13 mouse cellular contexts compared by ENCODE assay signal in the genomic region with DNA sequence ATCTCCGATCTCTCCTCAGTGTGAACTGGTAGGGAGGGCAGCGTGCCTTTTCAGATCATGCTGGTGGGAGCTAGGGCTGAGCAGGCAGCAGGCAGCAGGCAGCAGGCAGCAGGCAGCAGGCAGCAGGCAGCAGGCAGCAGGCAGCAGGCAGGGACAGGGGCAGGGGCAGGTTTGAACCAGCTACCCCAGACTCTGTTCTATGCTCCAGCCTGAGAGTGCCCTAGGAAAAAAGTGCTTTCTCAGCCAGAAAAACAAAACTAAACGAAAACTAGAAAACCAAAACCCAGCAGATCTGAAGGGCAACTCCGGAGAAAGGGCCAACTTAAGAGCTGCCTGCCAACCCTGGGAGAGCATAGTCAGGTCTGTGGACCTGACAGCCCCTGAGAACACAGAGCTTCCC. TPM values are rescaled to one million over a fixed set of nuclear protein-coding genes. Genes with fewer than 3 reads are reported as not detected.
DNase-seq lines count a peak whose midpoint lies in the region; ATAC-seq and TF ChIP-seq lines count a peak whose summit lies in the region.
"Had no signal": no experiment of that assay in that cellular context is flagged by ENCODE, and none has a peak within 500 bp of the region (broad histone marks: within the 10 kb centered on the region; RNA-seq: fewer than 3 reads in every experiment).

No protein-coding gene starts in this region.

- no peak for TF ChIP-seq CTCF in lung, embryonic 14.5 days (IDR thresholded peaks at IDR 0.05; ENCODE audit: low read depth)

- H3K4me2 ChIP-seq in lung, embryonic 14.5 days: no peak overlapping the region
- no peak overlapping the region for H3K4me2 ChIP-seq in hindbrain, embryonic 16.5 days (ENCODE audit: low read length)
- no peak overlapping the region for H3K4me2 ChIP-seq in liver, embryonic 11.5 days

- no peak for DNase-seq in lung, embryonic 14.5 days
- no peak for DNase-seq in lung, postnatal 25 days (ENCODE audit: low spot score)
- DNase-seq in embryonic facial prominence, embryonic 10.5 days (ENCODE audit: low spot score): no peak
- peak; percentile 58 for DNase-seq in kidney, postnatal 14 days
- no peak for DNase-seq in liver, embryonic 11.5 days (ENCODE audit: low spot score)
- no peak for DNase-seq in retina, postnatal 1 day
- no peak for DNase-seq in spleen, adult 12 weeks (ENCODE audit: low spot score)
- DNase-seq: adrenal gland, postnatal 25 days; cerebellum, adult 11 months; thymus, adult 2 months had no signal

- ATAC-seq in lung, embryonic 14.5 days (ENCODE audit: insufficient read depth): no peak
- no peak for ATAC-seq in hindbrain, embryonic 16.5 days
- no peak for ATAC-seq in liver, embryonic 11.5 days (replicated peaks; ENCODE audit: low FRiP score)

- H3K27me3 ChIP-seq in lung, embryonic 14.5 days (ENCODE audit: insufficient read depth, low read length): no peaks in the 10 kb centered on the region
- H3K27me3 ChIP-seq in embryonic facial prominence, embryonic 10.5 days (replicated peaks; ENCODE audit: low read depth, poor library complexity, severe bottlenecking): no peaks in the 10 kb centered on the region
- no peaks in the 10 kb centered on the region for H3K27me3 ChIP-seq in hindbrain, embryonic 16.5 days (replicated peaks; ENCODE audit: control insufficient read depth, insufficient read depth, low read length)
- peaks cover 4% of the 10 kb centered on the region; the same call in 1 of the 2 replicates for H3K27me3 ChIP-seq in liver, embryonic 11.5 days (replicated peaks; ENCODE audit: control insufficient read depth, insufficient read depth, low read length)

- peak overlapping the region; percentile 26; the same call in 1 of the 2 replicates for H3K27ac ChIP-seq in lung, embryonic 14.5 days (ENCODE audit: low read depth)
- H3K27ac ChIP-seq in embryonic facial prominence, embryonic 10.5 days (replicated peaks): peak overlapping the region; percentile 79
- H3K27ac ChIP-seq in hindbrain, embryonic 16.5 days (ENCODE audit: low read depth, low read length): no peak overlapping the region
- H3K27ac ChIP-seq in liver, embryonic 11.5 days (ENCODE audit: low read depth, low read length): no peak overlapping the region

- H3K4me1 ChIP-seq in lung, embryonic 14.5 days (ENCODE audit: insufficient read depth): peaks cover 46% of the 10 kb centered on the region
- H3K4me1 ChIP-seq in embryonic facial prominence, embryonic 10.5 days: peaks cover 100% of the 10 kb centered on the region
- H3K4me1 ChIP-seq in hindbrain, embryonic 16.5 days (ENCODE audit: control insufficient read depth, insufficient read depth, low read depth, low read length): peaks cover 17% of the 10 kb centered on the region
- peaks cover 41% of the 10 kb centered on the region for H3K4me1 ChIP-seq in liver, embryonic 11.5 days (replicated peaks; ENCODE audit: control insufficient read depth, insufficient read depth, low read length)

- H3K36me3 ChIP-seq in lung, embryonic 14.5 days (ENCODE audit: insufficient read depth): no peaks in the 10 kb centered on the region
- H3K36me3 ChIP-seq in embryonic facial prominence, embryonic 10.5 days (replicated peaks): peaks cover 48% of the 10 kb centered on the region
- no peaks in the 10 kb centered on the region for H3K36me3 ChIP-seq in hindbrain, embryonic 16.5 days (ENCODE audit: control insufficient read depth, insufficient read depth, low read length)
- H3K36me3 ChIP-seq in liver, embryonic 11.5 days (ENCODE audit: control insufficient read depth, insufficient read depth, low read length): no peaks in the 10 kb centered on the region

- no peak overlapping the region for H3K4me3 ChIP-seq in lung, embryonic 14.5 days (ENCODE audit: low read depth, low read length)
- H3K4me3 ChIP-seq in embryonic facial prominence, embryonic 10.5 days: no peak overlapping the region
- H3K4me3 ChIP-seq in hindbrain, embryonic 16.5 days (ENCODE audit: low read length): no peak overlapping the region
- no peak overlapping the region for H3K4me3 ChIP-seq in liver, embryonic 11.5 days (ENCODE audit: low read depth, low read length)
- H3K4me3 ChIP-seq: myocyte had no signal

- 64% methylated on average over 4 of the region's 4 CpGs for WGBS in lung, embryonic 14.5 days
- WGBS in embryonic facial prominence, embryonic 10.5 days: 62% methylated on average over 4 of the region's 4 CpGs
- WGBS in hindbrain, embryonic 16.5 days: 60% methylated on average over 4 of the region's 4 CpGs
- WGBS in liver, embryonic 11.5 days: 68% methylated on average over 4 of the region's 4 CpGs

- no peaks in the 10 kb centered on the region for H3K9me3 ChIP-seq in lung, embryonic 14.5 days (ENCODE audit: low read depth, low read length)
- no peaks in the 10 kb centered on the region for H3K9me3 ChIP-seq in embryonic facial prominence, embryonic 10.5 days
- no peaks in the 10 kb centered on the region for H3K9me3 ChIP-seq in hindbrain, embryonic 16.5 days (ENCODE audit: control insufficient read depth, low read length)
- no peaks in the 10 kb centered on the region for H3K9me3 ChIP-seq in liver, embryonic 11.5 days (ENCODE audit: control insufficient read depth, low read length)

- H3K9ac ChIP-seq in lung, embryonic 14.5 days: no peak overlapping the region
- peak overlapping the region; percentile 13; the same call in 1 of the 2 replicates for H3K9ac ChIP-seq in hindbrain, embryonic 16.5 days (ENCODE audit: low read depth, low read length)
- no peak overlapping the region for H3K9ac ChIP-seq in liver, embryonic 11.5 days (ENCODE audit: low read depth, low read length)

RNA-seq across cellular contexts. Expression of a gene that starts 9.7 kb away (rescaled TPM):
- 0.26 and 0.34 TPM in 2 replicates for polyA plus RNA-seq in lung, embryonic 14.5 days (2014; fragmentation: Nextera tagmentation; extraction: Ambion mirVana)
- 1.2 and 1.7 TPM in 2 replicates for polyA plus RNA-seq in embryonic facial prominence, embryonic 10.5 days (2016; fragmentation: Nextera tagmentation; extraction: Ambion mirVana)
- polyA plus RNA-seq in hindbrain, embryonic 16.5 days (2015; fragmentation: Nextera tagmentation; extraction: Ambion mirVana): 0.06 and 0.09 TPM in 2 replicates
- 0.27 and 0.40 TPM in 2 replicates for polyA plus RNA-seq in liver, embryonic 11.5 days (2014; fragmentation: Nextera tagmentation; extraction: Ambion mirVana)

RNA-seq across cellular contexts. Expression of a gene that starts 21.5 kb away (rescaled TPM):
- polyA plus RNA-seq in lung, embryonic 14.5 days (2014; fragmentation: Nextera tagmentation; extraction: Ambion mirVana): not detected in 2 replicates
- not detected in 2 replicates for polyA plus RNA-seq in embryonic facial prominence, embryonic 10.5 days (2016; fragmentation: Nextera tagmentation; extraction: Ambion mirVana)
- not detected in 2 replicates for polyA plus RNA-seq in hindbrain, embryonic 16.5 days (2015; fragmentation: Nextera tagmentation; extraction: Ambion mirVana)
- polyA plus RNA-seq in liver, embryonic 11.5 days (2014; fragmentation: Nextera tagmentation; extraction: Ambion mirVana): not detected in 2 replicates
- polyA plus RNA-seq: limb, embryonic 11.5 days; myocyte; thymus, adult 2 months had no signal

RNA-seq across cellular contexts. Expression of a gene that starts 46.9 kb away (rescaled TPM):
- polyA plus RNA-seq in lung, embryonic 14.5 days (2014; fragmentation: Nextera tagmentation; extraction: Ambion mirVana): not detected in 2 replicates
- 0.10 TPM in 1 of 2 replicates, not detected in the other for polyA plus RNA-seq in embryonic facial prominence, embryonic 10.5 days (2016; fragmentation: Nextera tagmentation; extraction: Ambion mirVana)
- polyA plus RNA-seq in hindbrain, embryonic 16.5 days (2015; fragmentation: Nextera tagmentation; extraction: Ambion mirVana): not detected in 2 replicates
- polyA plus RNA-seq in liver, embryonic 11.5 days (2014; fragmentation: Nextera tagmentation; extraction: Ambion mirVana): not detected in 2 replicates
- polyA plus RNA-seq: limb, embryonic 11.5 days; myocyte; thymus, adult 2 months had no signal

RNA-seq across cellular contexts. Expression of a gene that starts 59.7 kb away (rescaled TPM):
- 34.4 and 39.0 TPM in 2 replicates for polyA plus RNA-seq in lung, embryonic 14.5 days (2014; fragmentation: Nextera tagmentation; extraction: Ambion mirVana)
- polyA plus RNA-seq in embryonic facial prominence, embryonic 10.5 days (2016; fragmentation: Nextera tagmentation; extraction: Ambion mirVana): 10.3 and 10.6 TPM in 2 replicates
- polyA plus RNA-seq in hindbrain, embryonic 16.5 days (2015; fragmentation: Nextera tagmentation; extraction: Ambion mirVana): 10.2 and 12.7 TPM in 2 replicates
- polyA plus RNA-seq in liver, embryonic 11.5 days (2014; fragmentation: Nextera tagmentation; extraction: Ambion mirVana): 2.5 TPM in 2 replicates

Comparison
In these comparisons a context has a peak if more than half of its experiments do, and no peak if none do; other contexts are left out.
1. H3K27ac ChIP-seq: peak in lung, embryonic 14.5 days (single experiment) and embryonic facial prominence, embryonic 10.5 days (single experiment); none in hindbrain, embryonic 16.5 days (single experiment) and liver, embryonic 11.5 days (single experiment).